8 mouse cellular contexts compared by ENCODE assay signal in the genomic region with DNA sequence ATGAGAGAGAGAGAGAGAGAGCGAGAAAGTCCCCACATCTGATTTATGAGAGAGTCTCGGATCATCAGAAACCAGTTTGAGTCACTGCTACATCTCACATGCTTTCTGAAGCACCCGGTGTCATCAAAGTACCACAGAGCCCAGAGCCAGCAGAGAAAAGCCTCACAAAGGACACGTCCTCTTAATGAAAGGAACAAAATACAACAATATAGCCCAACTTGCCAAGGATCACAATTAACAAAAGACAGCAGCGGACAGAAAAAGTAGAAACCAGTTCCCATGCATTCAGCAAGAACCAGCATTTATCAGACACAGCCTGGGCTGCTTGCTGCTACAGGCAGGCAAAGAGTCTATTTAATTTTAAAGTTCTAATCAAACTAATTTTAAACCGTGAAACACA.
DNase-seq lines count a peak whose midpoint lies in the region; ATAC-seq and TF ChIP-seq lines count a peak whose summit lies in the region.

No protein-coding gene starts in this region.

- TF ChIP-seq EP300 in CH12.LX (IDR thresholded peaks at IDR 0.05; ENCODE audit: low read length), result no peak

- no peak for TF ChIP-seq RAD21 in CH12.LX (IDR thresholded peaks at IDR 0.05; ENCODE audit: low read depth, low read length)

- TF ChIP-seq POLR2A in CH12.LX (IDR thresholded peaks at IDR 0.05; ENCODE audit: low read depth, low read length), result no peak

- no peak for TF ChIP-seq CTCF in CH12.LX (conservative IDR thresholded peaks at IDR 0.05 in 1 of 2, IDR thresholded peaks at IDR 0.05 in 1 of 2; ENCODE audit: low read depth in 2 of 2, low read length in 2 of 2)

- dilution Hi-C loops in CH12.LX (cut with MboI; ENCODE audit: extremely low pct_ligation_motif_present, extremely low pct_unique_long_range_greater_than_20kb, low sequenced_read_pairs), result no loop called here

- peak overlapping the region; percentile 85 for H3K4me2 ChIP-seq in CH12.LX (ENCODE audit: insufficient read depth, low read depth, poor library complexity, severe bottlenecking)
- peak overlapping the region; percentile 91 for H3K4me2 ChIP-seq in forebrain, embryonic 14.5 days (ENCODE audit: low read length)
- peak overlapping the region; percentile 95 for H3K4me2 ChIP-seq in liver, embryonic 13.5 days

- in situ Hi-C loops in CH12.LX (cut with MboI; ENCODE audit: low pct_ligation_motif_present, low pct_unique_long_range_greater_than_20kb, low sequenced_read_pairs), result no loop called here

- DNase-seq in CH12.LX (ENCODE audit: extremely low read depth), result no peak
- DNase-seq in forebrain, embryonic 14.5 days (ENCODE audit: low spot score), result peak; percentile 42
- DNase-seq in liver, embryonic 13.5 days, result no peak
- DNase-seq in thymus, adult 18-20 months, result no peak
- no peak for DNase-seq in left cerebral cortex, adult 8-10 months (ENCODE audit: low spot score in 2 of 2)
- no peak for DNase-seq in urinary bladder, postnatal 10 days (ENCODE audit: low spot score)

- peak overlapping the region; percentile 43 for H3K9ac ChIP-seq in CH12.LX (ENCODE audit: insufficient read depth, low read depth)
- H3K9ac ChIP-seq in forebrain, embryonic 14.5 days (ENCODE audit: low read length), result peak overlapping the region; percentile 65
- peak overlapping the region; percentile 89 for H3K9ac ChIP-seq in liver, embryonic 13.5 days

- H3K9me3 ChIP-seq in erythroblast, embryonic 14.5 days (ENCODE audit: control insufficient read depth, low read length), result no peaks in the 10 kb centered on the region
- no peaks in the 10 kb centered on the region for H3K9me3 ChIP-seq in CH12.LX (replicated peaks; ENCODE audit: low read length)
- no peaks in the 10 kb centered on the region for H3K9me3 ChIP-seq in forebrain, embryonic 14.5 days (replicated peaks; ENCODE audit: control insufficient read depth, low read length)
- no peaks in the 10 kb centered on the region for H3K9me3 ChIP-seq in liver, embryonic 13.5 days (replicated peaks)

- no peak overlapping the region for H3K27ac ChIP-seq in CH12.LX (ENCODE audit: insufficient read depth, low read depth)
- no peak overlapping the region; the same call in 1 of the 2 replicates for H3K27ac ChIP-seq in forebrain, embryonic 14.5 days (ENCODE audit: low read depth, low read length)
- H3K27ac ChIP-seq in liver, embryonic 13.5 days, result peak overlapping the region; percentile 92

- H3K4me3 ChIP-seq in erythroblast, embryonic 14.5 days (replicated peaks), result peak overlapping the region; percentile 83
- peak overlapping the region; percentile 56 to 76 (median 58) for H3K4me3 ChIP-seq in CH12.LX (replicated peaks in 1 of 3; ENCODE audit: low read depth in 2 of 3, low read length in 2 of 3, poor library complexity in 1 of 3)
- peak overlapping the region; percentile 36 for H3K4me3 ChIP-seq in forebrain, embryonic 14.5 days (ENCODE audit: low read depth, low read length)
- peak overlapping the region; percentile 79 for H3K4me3 ChIP-seq in liver, embryonic 13.5 days (replicated peaks)

- 13% methylated on average over 6 of the region's 6 CpGs for WGBS in forebrain, embryonic 14.5 days
- 67% methylated on average over 6 of the region's 6 CpGs for WGBS in liver, embryonic 13.5 days (ENCODE audit: insufficient replicate concordance)

- H3K36me3 ChIP-seq in erythroblast, embryonic 14.5 days (ENCODE audit: control insufficient read depth), result peaks cover 46% of the 10 kb centered on the region
- peaks cover 25 to 34% of the 10 kb centered on the region in 2 experiments for H3K36me3 ChIP-seq in CH12.LX (replicated peaks in 1 of 2; ENCODE audit: control insufficient read depth in 1 of 2, insufficient read depth in 1 of 2, low read length in 1 of 2)
- H3K36me3 ChIP-seq in forebrain, embryonic 14.5 days (ENCODE audit: control insufficient read depth, insufficient read depth, low read length), result peaks cover 17% of the 10 kb centered on the region
- peaks cover 33% of the 10 kb centered on the region for H3K36me3 ChIP-seq in liver, embryonic 13.5 days

- peaks cover 5% of the 10 kb centered on the region for H3K79me2 ChIP-seq in CH12.LX (replicated peaks; ENCODE audit: control insufficient read depth, extremely low read depth, insufficient read depth, poor library complexity, severe bottlenecking)

- no peaks in the 10 kb centered on the region for H3K27me3 ChIP-seq in erythroblast, embryonic 14.5 days (ENCODE audit: control insufficient read depth)
- no peaks in the 10 kb centered on the region for H3K27me3 ChIP-seq in CH12.LX (replicated peaks)
- no peaks in the 10 kb centered on the region for H3K27me3 ChIP-seq in forebrain, embryonic 14.5 days (replicated peaks; ENCODE audit: control insufficient read depth, insufficient read depth, low read length)
- no peaks in the 10 kb centered on the region for H3K27me3 ChIP-seq in liver, embryonic 13.5 days

- ATAC-seq in erythroblast, adult 5-6 weeks (replicated peaks; ENCODE audit: low FRiP score, poor library complexity, severe bottlenecking), result no peak
- no peak for ATAC-seq in forebrain, embryonic 14.5 days
- no peak for ATAC-seq in liver, embryonic 13.5 days (ENCODE audit: low read depth)

- H3K4me1 ChIP-seq in erythroblast, embryonic 14.5 days (ENCODE audit: control insufficient read depth), result peaks cover 62% of the 10 kb centered on the region
- H3K4me1 ChIP-seq in CH12.LX (ENCODE audit: control insufficient read depth in 1 of 2, insufficient read depth in 2 of 2), result peaks cover 7 to 41% of the 10 kb centered on the region in 2 experiments
- H3K4me1 ChIP-seq in forebrain, embryonic 14.5 days (ENCODE audit: control insufficient read depth, insufficient read depth, low read length), result peaks cover 23% of the 10 kb centered on the region
- peaks cover 57% of the 10 kb centered on the region for H3K4me1 ChIP-seq in liver, embryonic 13.5 days (replicated peaks)

TF ChIP-seq in CH12.LX, 34 proteins besides CTCF, POLR2A, EP300 and RAD21:
- TF ChIP-seq UBTF (IDR thresholded peaks at IDR 0.05; ENCODE audit: low read depth, low read length) (no peak), USF1 (IDR thresholded peaks at IDR 0.05; ENCODE audit: low read depth, low read length) (no peak), JUN (IDR thresholded peaks at IDR 0.05; ENCODE audit: insufficient read depth, low read depth, low read length) (no peak), CHD1 (IDR thresholded peaks at IDR 0.05; ENCODE audit: low read depth, low read length) (no peak), BHLHE40 (IDR thresholded peaks at IDR 0.05; ENCODE audit: low read depth, low read length) (no peak), IRF4 (IDR thresholded peaks at IDR 0.05; ENCODE audit: low read depth, low read length) (no peak), ZMIZ1 (IDR thresholded peaks at IDR 0.05; ENCODE audit: low read depth, low read length) (no peak), JUND (conservative IDR thresholded peaks at IDR 0.05; ENCODE audit: low read depth, low read length) (no peak)
